In genomic region chr2:71187950-71188349, GRCm38 (mm10) we compare ENCODE assay signal across 25 mouse cellular contexts. TPM values are rescaled to one million over a fixed set of nuclear protein-coding genes. Genes with fewer than 3 reads are reported as not detected.
DNase-seq lines count a peak whose midpoint lies in the region; ATAC-seq and TF ChIP-seq lines count a peak whose summit lies in the region.
"Had no signal": no experiment of that assay in that cellular context is flagged by ENCODE, and none has a peak within 500 bp of the region (broad histone marks: within the 10 kb centered on the region; RNA-seq: fewer than 3 reads in every experiment).

No protein-coding gene starts in this region.

- H3K27ac ChIP-seq in MEL (ENCODE audit: control insufficient read depth, low read depth, low read length), result no peak overlapping the region
- H3K27ac ChIP-seq in liver, embryonic 12.5 days, result peak overlapping the region; percentile 64; the same call in 1 of the 2 replicates
- no peak overlapping the region for H3K27ac ChIP-seq in liver, postnatal 0 days (ENCODE audit: low read depth)
- H3K27ac ChIP-seq in forebrain, embryonic 16.5 days (ENCODE audit: low read length), result no peak overlapping the region
- H3K27ac ChIP-seq: embryonic facial prominence, embryonic 12.5 days; hindbrain, embryonic 15.5 days; kidney, postnatal 0 days; limb, embryonic 13.5 days; midbrain, embryonic 12.5 days; neural tube, embryonic 13.5 days had no signal

- H3K79me2 ChIP-seq in MEL (ENCODE audit: control insufficient read depth, insufficient read depth, low read length, poor library complexity), result no peaks in the 10 kb centered on the region

- H3K27me3 ChIP-seq in MEL (ENCODE audit: control insufficient read depth in 1 of 2, insufficient read depth in 2 of 2, low read length in 2 of 2), result no peaks in the 10 kb centered on the region
- peaks cover 26% of the 10 kb centered on the region for H3K27me3 ChIP-seq in liver, embryonic 12.5 days (replicated peaks)
- 0 out of 2 replicates have a peak, but pooled peaks cover 6% of the 10 kb centered on the region for H3K27me3 ChIP-seq in liver, postnatal 0 days (ENCODE audit: insufficient read depth, low read length)
- no peaks in the 10 kb centered on the region for H3K27me3 ChIP-seq in forebrain, embryonic 16.5 days (replicated peaks; ENCODE audit: control insufficient read depth, insufficient read depth, low read length)
- H3K27me3 ChIP-seq: embryonic facial prominence, embryonic 12.5 days; hindbrain, embryonic 15.5 days; neural tube, embryonic 13.5 days had no signal

- no peak overlapping the region for H3K4me3 ChIP-seq in MEL (ENCODE audit: control insufficient read depth in 1 of 2, insufficient read depth in 1 of 2, low read depth in 2 of 2, low read length in 2 of 2)
- no peak overlapping the region for H3K4me3 ChIP-seq in liver, embryonic 12.5 days
- no peak overlapping the region for H3K4me3 ChIP-seq in liver, postnatal 0 days (ENCODE audit: low read depth, low read length)
- H3K4me3 ChIP-seq in forebrain, embryonic 16.5 days (replicated peaks; ENCODE audit: low read length), result no peak overlapping the region
- H3K4me3 ChIP-seq: embryonic facial prominence, embryonic 12.5 days; hindbrain, embryonic 15.5 days; limb, embryonic 13.5 days; midbrain, embryonic 12.5 days; neural tube, embryonic 13.5 days had no signal

- 45% methylated on average over 3 of the region's 3 CpGs for WGBS in liver, embryonic 12.5 days (ENCODE audit: insufficient replicate concordance)
- WGBS in liver, postnatal 0 days (ENCODE audit: insufficient replicate concordance), result 55% methylated on average over 3 of the region's 3 CpGs
- 68% methylated on average over 3 of the region's 3 CpGs for WGBS in forebrain, embryonic 16.5 days

- H3K9me3 ChIP-seq in MEL (replicated peaks; ENCODE audit: insufficient read depth, low read length), result no peaks in the 10 kb centered on the region
- no peaks in the 10 kb centered on the region for H3K9me3 ChIP-seq in liver, embryonic 12.5 days (replicated peaks)
- H3K9me3 ChIP-seq in liver, postnatal 0 days (ENCODE audit: low read length), result no peaks in the 10 kb centered on the region
- H3K9me3 ChIP-seq in forebrain, embryonic 16.5 days (ENCODE audit: control insufficient read depth, low read length), result no peaks in the 10 kb centered on the region
- H3K9me3 ChIP-seq: embryonic facial prominence, embryonic 12.5 days; hindbrain, embryonic 15.5 days; limb, embryonic 13.5 days; midbrain, embryonic 12.5 days; neural tube, embryonic 13.5 days had no signal

- no peak for TF ChIP-seq CTCF in MEL (IDR thresholded peaks at IDR 0.05 in 2 of 3, conservative IDR thresholded peaks at IDR 0.05 in 1 of 3; ENCODE audit: control insufficient read depth in 1 of 3, insufficient read depth in 1 of 3, low read depth in 2 of 3, low read length in 3 of 3, poor library complexity in 1 of 3, severe bottlenecking in 1 of 3)
- TF ChIP-seq CTCF in liver, postnatal 0 days (IDR thresholded peaks at IDR 0.05; ENCODE audit: low read depth), result no peak

- peak; percentile 80 to 82 for TF ChIP-seq EP300 in MEL (IDR thresholded peaks at IDR 0.05; ENCODE audit: low read depth in 1 of 2, low read length in 2 of 2)
- no peak for TF ChIP-seq EP300 in liver, postnatal 0 days (IDR thresholded peaks at IDR 0.05; ENCODE audit: low read depth)

- H3K36me3 ChIP-seq in MEL (ENCODE audit: control insufficient read depth in 1 of 2, insufficient read depth in 2 of 2, low read length in 2 of 2), result peaks cover 0 to 11% of the 10 kb centered on the region in 2 experiments; a peak in 2 of 4 replicates
- H3K36me3 ChIP-seq in liver, embryonic 12.5 days, result no peaks in the 10 kb centered on the region
- no peaks in the 10 kb centered on the region for H3K36me3 ChIP-seq in liver, postnatal 0 days (replicated peaks; ENCODE audit: insufficient read depth, low read length)
- no peaks in the 10 kb centered on the region for H3K36me3 ChIP-seq in forebrain, embryonic 16.5 days (ENCODE audit: control insufficient read depth, insufficient read depth)
- H3K36me3 ChIP-seq: embryonic facial prominence, embryonic 12.5 days; hindbrain, embryonic 15.5 days; limb, embryonic 13.5 days; midbrain, embryonic 12.5 days; neural tube, embryonic 13.5 days had no signal

- TF ChIP-seq RAD21 in MEL (IDR thresholded peaks at IDR 0.05; ENCODE audit: low read depth, low read length), result no peak

- ATAC-seq in liver, embryonic 12.5 days, result peak; percentile 85
- ATAC-seq in liver, postnatal 0 days, result peak; percentile 57
- no peak for ATAC-seq in forebrain, embryonic 16.5 days
- ATAC-seq: CD4-positive, CD25-positive, alpha-beta regulatory T cell, adult 4 months; inflammation-experienced regulatory T-cells, adult 6 months had no signal

- DNase-seq in MEL (ENCODE audit: low read depth, low spot score), result peak; percentile 75
- peak; percentile 54 for DNase-seq in c-Kit-positive CD71-positive TER-119-negative erythroid progenitor cells, embryonic 14.5 days (ENCODE audit: low read depth)
- no peak for DNase-seq in liver, postnatal 0 days
- DNase-seq in thymus, postnatal 14 days, result no peak
- DNase-seq in kidney, adult 8-10 months, result no peak
- DNase-seq: adrenal gland, postnatal 25 days; cerebellum, adult 8-10 months; cerebellum, postnatal 25 days; embryo, embryonic 11 days; gastrocnemius, postnatal 14 days; kidney, adult 18-20 months; kidney, postnatal 4 days; lung, adult 2 months; lung, postnatal 10 days had no signal

- TF ChIP-seq POLR2A in MEL (IDR thresholded peaks at IDR 0.05; ENCODE audit: control insufficient read depth in 1 of 2, insufficient read depth in 1 of 2, low read depth in 1 of 2, low read length in 2 of 2, poor library complexity in 1 of 2), result no peak

- peak overlapping the region; percentile 34 for H3K4me2 ChIP-seq in liver, embryonic 12.5 days
- H3K4me2 ChIP-seq in liver, postnatal 0 days (ENCODE audit: low read depth, low read length), result no peak overlapping the region
- H3K4me2 ChIP-seq in forebrain, embryonic 16.5 days (ENCODE audit: low read length), result no peak overlapping the region
- H3K4me2 ChIP-seq: embryonic facial prominence, embryonic 12.5 days; heart, embryonic 11.5 days; hindbrain, embryonic 15.5 days; limb, embryonic 13.5 days; midbrain, embryonic 12.5 days; neural tube, embryonic 13.5 days had no signal

- peaks cover 5 to 6% of the 10 kb centered on the region in 2 experiments; a peak in 3 of 4 replicates for H3K4me1 ChIP-seq in MEL (ENCODE audit: control insufficient read depth in 1 of 2, insufficient read depth in 2 of 2, low read length in 2 of 2)
- peaks cover 24% of the 10 kb centered on the region for H3K4me1 ChIP-seq in liver, embryonic 12.5 days
- peaks cover 3% of the 10 kb centered on the region; the same call in 1 of the 2 replicates for H3K4me1 ChIP-seq in liver, postnatal 0 days (ENCODE audit: insufficient read depth)
- peaks cover 19% of the 10 kb centered on the region for H3K4me1 ChIP-seq in forebrain, embryonic 16.5 days (replicated peaks; ENCODE audit: control insufficient read depth, insufficient read depth, low read length)

- H3K9ac ChIP-seq in MEL (ENCODE audit: control insufficient read depth, low read depth, low read length, poor library complexity, severe bottlenecking), result no peak overlapping the region
- no peak overlapping the region for H3K9ac ChIP-seq in liver, embryonic 12.5 days
- no peak overlapping the region for H3K9ac ChIP-seq in liver, postnatal 0 days (replicated peaks)
- H3K9ac ChIP-seq in forebrain, embryonic 16.5 days (replicated peaks; ENCODE audit: low read depth, low read length), result no peak overlapping the region
- H3K9ac ChIP-seq: embryonic facial prominence, embryonic 12.5 days; hindbrain, embryonic 15.5 days; limb, embryonic 13.5 days; midbrain, embryonic 12.5 days; neural tube, embryonic 13.5 days had no signal

TF ChIP-seq in MEL, 35 proteins besides CTCF, POLR2A, EP300 and RAD21 (continues in another document):
- no peak for TF ChIP-seq POLR2AphosphoS5 (IDR thresholded peaks at IDR 0.05; ENCODE audit: borderline replicate concordance, low read depth, low read length)
- TF ChIP-seq CHD1 (IDR thresholded peaks at IDR 0.05; ENCODE audit: low read depth, low read length), result no peak
- no peak for TF ChIP-seq MXI1 (IDR thresholded peaks at IDR 0.05; ENCODE audit: low read depth, low read length)
- no peak for TF ChIP-seq GABPA (IDR thresholded peaks at IDR 0.05; ENCODE audit: low read depth, low read length)
- TF ChIP-seq RCOR1 (IDR thresholded peaks at IDR 0.05; ENCODE audit: low read depth, low read length), result no peak
- no peak for TF ChIP-seq ZC3H11A (IDR thresholded peaks at IDR 0.05; ENCODE audit: low read depth, low read length)
- 0 out of 2 replicates have a peak, but pooled peaks have one; percentile 28 for TF ChIP-seq SIN3A (IDR thresholded peaks at IDR 0.05; ENCODE audit: low read length)
- peak; percentile 59 for TF ChIP-seq TAL1 (IDR thresholded peaks at IDR 0.05; ENCODE audit: low read length)
- TF ChIP-seq E2F4 (IDR thresholded peaks at IDR 0.05; ENCODE audit: borderline replicate concordance, low read depth, low read length), result no peak
- peak; percentile 37; the same call in 1 of the 2 replicates for TF ChIP-seq MYB (IDR thresholded peaks at IDR 0.05; ENCODE audit: low read depth, low read length)
- TF ChIP-seq HCFC1 (IDR thresholded peaks at IDR 0.05; ENCODE audit: low read depth, low read length), result no peak
- peak; percentile 88 for TF ChIP-seq ETS1 (IDR thresholded peaks at IDR 0.05; ENCODE audit: low read depth, low read length)
- no peak for TF ChIP-seq POLR2AphosphoS2 (IDR thresholded peaks at IDR 0.05; ENCODE audit: low read length)
- no peak for TF ChIP-seq CHD2 (IDR thresholded peaks at IDR 0.05; ENCODE audit: low read length)
- no peak for TF ChIP-seq ZNF384 (IDR thresholded peaks at IDR 0.05; ENCODE audit: low read depth, low read length)
- no peak for TF ChIP-seq SMC3 (IDR thresholded peaks at IDR 0.05; ENCODE audit: low read depth, low read length)
- TF ChIP-seq NELFE (IDR thresholded peaks at IDR 0.05; ENCODE audit: low read depth, low read length), result no peak
- 0 out of 2 replicates have a peak, but pooled peaks have one; percentile 27 for TF ChIP-seq ELF1 (IDR thresholded peaks at IDR 0.05; ENCODE audit: low read depth, low read length)
- no peak for TF ChIP-seq ZKSCAN1 (IDR thresholded peaks at IDR 0.05; ENCODE audit: low read depth, low read length)
- no peak for TF ChIP-seq MYC (IDR thresholded peaks at IDR 0.05; ENCODE audit: low read depth, low read length)
- TF ChIP-seq TCF12 (IDR thresholded peaks at IDR 0.05; ENCODE audit: low read depth, low read length), result peak; percentile 76

RNA-seq across cellular contexts. Expression of gene Dync1i2, which starts 23.6 kb away (rescaled TPM):
- 21.8 and 23.3 TPM in 2 replicates for total RNA-seq in MEL (2012; rRNA removed)
- polyA plus RNA-seq in MEL (2012; ENCODE audit: insufficient read depth in 1 of 2, insufficient read length in 2 of 2, low read depth in 1 of 2, low replicate concordance in 2 of 2, missing spikeins in 1 of 2), result 100 to 1,000 TPM in 1 of 2 experiments, 10 to 100 TPM in 1; 59.1 to 156 TPM
- 42.0 and 43.0 TPM in 2 replicates for polyA plus RNA-seq in liver, embryonic 12.5 days (2016; fragmentation: Nextera tagmentation; extraction: Ambion mirVana)
- 20.9 and 21.5 TPM in 2 replicates for polyA plus RNA-seq in liver, postnatal 0 days (2015; fragmentation: Nextera tagmentation; extraction: Ambion mirVana)
- 189 and 197 TPM in 2 replicates for polyA plus RNA-seq in forebrain, embryonic 16.5 days (2015; fragmentation: Nextera tagmentation; extraction: Ambion mirVana)

Comparison
In these comparisons a context has a peak if more than half of its experiments do, and no peak if none do; other contexts are left out.
1. DNase-seq: peak in MEL (single experiment) and c-Kit-positive CD71-positive TER-119-negative erythroid progenitor cells, embryonic 14.5 days (single experiment); none in liver, postnatal 0 days (single experiment), thymus, postnatal 14 days (single experiment) and kidney, adult 8-10 months (0 of 2).